Mouse (Mus musculus) ES-E14 (cell line): ENCODE measurements at regions not wholly inside any gene's neighbourhood (a gene's known extent, or its start where the extent isn't known, plus 50 kb on each side); places are given as distances from the start of the nearest gene placed in this dataset.

ENCODE experiments used
- DNase-seq: peaks from one replicate; pipeline ENCODE4 v3.0.0-alpha.2; 2013; ENCODE audit warnings: low read depth, low spot score
- H3K27ac ChIP-seq: 2 replicates; pipeline ENCODE4 v1.5.1; 2012; ENCODE audit warnings: low read depth, mild to moderate bottlenecking, low read length, moderate library complexity, mixed read lengths; ENCODE audit not compliant: poor library complexity, insufficient read depth, severe bottlenecking
- H3K36me3 ChIP-seq: 2 replicates; pipeline ENCODE4 v1.6.1; 2012; ENCODE audit warnings: mild to moderate bottlenecking, low read length, moderate library complexity, mixed read lengths; ENCODE audit not compliant: control insufficient read depth, poor library complexity, insufficient read depth, severe bottlenecking
- H3K4me1 ChIP-seq, 2 experiments: fragments of 150-350 bp in 1 of 2; sonication (generic) in 1 of 2; 2 replicates each; pipeline ENCODE4 v1.6.1; 2012; ENCODE audit warnings: low read length in 2 of 2, mild to moderate bottlenecking in 1 of 2, mixed read lengths in 1 of 2; ENCODE audit not compliant: control insufficient read depth in 2 of 2, insufficient read depth in 2 of 2, poor library complexity in 1 of 2
- H3K4me3 ChIP-seq, 2 experiments: fragments of 150-350 bp in 1 of 2; sonication (generic) in 1 of 2; 2 replicates each; pipeline ENCODE4 v1.5.1; 2012; ENCODE audit warnings: low read length in 2 of 2, low read depth in 1 of 2, mild to moderate bottlenecking in 1 of 2, mixed read lengths in 1 of 2; ENCODE audit not compliant: insufficient read depth in 1 of 2, poor library complexity in 1 of 2, severe bottlenecking in 1 of 2
- H3K9ac ChIP-seq: 2 replicates; pipeline ENCODE4 v1.6.1; 2012; ENCODE audit warnings: low read depth, mild to moderate bottlenecking, low read length, mixed read lengths; ENCODE audit not compliant: poor library complexity, insufficient read depth, severe bottlenecking
- H3K9me3 ChIP-seq: fragments of 150-350 bp; sonication (generic); 2 replicates; pipeline ENCODE4 v1.6.1; 2012; ENCODE audit warnings: low read depth, mild to moderate bottlenecking, low read length; ENCODE audit not compliant: control insufficient read depth, insufficient read depth
- CHD2 ChIP-seq: IDR thresholded peaks from 2 replicates; pipeline ENCODE4 v1.6.1; 2014; ENCODE audit warnings: mild to moderate bottlenecking, low read depth, low read length, inconsistent platforms
- HCFC1 ChIP-seq: IDR thresholded peaks from 2 replicates; pipeline ENCODE4 v1.6.1; 2012; ENCODE audit warnings: low read length, inconsistent platforms, borderline replicate concordance; ENCODE audit not compliant: insufficient read depth
- MAFK ChIP-seq: IDR thresholded peaks from 2 replicates; pipeline ENCODE4 v1.6.1; 2014; ENCODE audit warnings: mild to moderate bottlenecking, low read depth, low read length, inconsistent platforms; ENCODE audit not compliant: insufficient read depth
- ZC3H11A ChIP-seq: IDR thresholded peaks from 2 replicates; pipeline ENCODE4 v1.6.1; 2012; ENCODE audit warnings: low read depth, mild to moderate bottlenecking, inconsistent platforms, low read length, borderline replicate concordance
- ZNF384 ChIP-seq: IDR thresholded peaks from 2 replicates; pipeline ENCODE4 v1.6.1; 2012; ENCODE audit warnings: low read depth, low read length, inconsistent platforms
- in situ Hi-C, 2 experiments: fragments of 600-800 bp; cut with MboI; formaldehyde crosslinking; loops; one replicate each; pipeline ENCODE4 v1.15.1; 2025; ENCODE audit warnings: low sequenced_read_pairs in 2 of 2, inconsistent platforms in 1 of 2; ENCODE audit not compliant: unreplicated experiment in 2 of 2

GRCm38 (mm10) chr3:148434033-148434432, 556.3 kb downstream of the Adgrl2 start:
- H3K4me3 ChIP-seq: no peak overlapping the region
- no peak overlapping the region for H3K9ac ChIP-seq
- H3K4me1 ChIP-seq: no peaks in the 10 kb centered on the region
- H3K36me3 ChIP-seq: no peaks in the 10 kb centered on the region
- TF ChIP-seq HCFC1: no peak
- no peak for TF ChIP-seq CHD2
- TF ChIP-seq ZNF384: no peak
- no peak for TF ChIP-seq MAFK
- no peak for TF ChIP-seq ZC3H11A
- H3K9me3 ChIP-seq: no peaks in the 10 kb centered on the region
- H3K27ac ChIP-seq: no peak overlapping the region
- no peak for DNase-seq
- in situ Hi-C loops: no loop called here

DNA sequence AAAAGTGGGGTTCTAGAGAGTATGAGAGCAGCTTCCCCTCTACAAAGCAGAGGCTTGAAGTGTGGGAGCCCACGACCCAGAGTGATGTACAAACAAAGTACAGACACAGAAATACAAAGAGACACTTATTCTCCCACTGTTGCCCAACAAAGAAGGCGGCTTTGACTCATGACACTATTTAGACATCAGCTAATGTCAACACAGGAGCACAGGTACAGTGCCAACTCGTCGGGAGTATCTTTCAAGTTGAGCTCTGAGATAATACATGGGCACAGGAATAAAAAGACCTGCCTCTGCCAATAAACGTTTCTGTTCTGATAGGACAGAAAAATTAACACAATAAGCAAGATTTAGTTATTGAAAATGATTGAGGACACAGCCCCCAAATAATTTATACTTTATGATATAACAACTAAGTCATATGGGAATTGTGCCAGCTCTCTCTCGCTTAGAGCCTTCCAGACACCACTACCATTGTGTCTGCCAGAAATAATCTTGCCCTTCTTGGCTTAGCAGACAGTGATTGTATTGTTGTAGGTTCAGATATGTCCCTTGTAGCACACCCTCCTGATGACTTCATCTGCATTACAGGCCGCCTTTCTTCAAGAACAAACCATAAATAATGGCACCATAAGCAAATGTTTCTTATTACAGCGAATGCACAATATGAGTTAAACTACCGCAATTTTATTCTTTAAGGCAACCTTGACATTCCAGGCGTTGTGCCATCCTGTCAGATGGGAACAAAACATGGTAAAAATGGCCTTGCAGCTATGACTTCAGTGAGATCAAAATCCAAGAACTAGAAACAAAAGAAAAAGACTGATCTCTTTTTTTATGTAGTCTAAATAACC, 561.1 kb downstream of the Adgrl2 start:
- Histone ChIP-seq H3K4me1 (peaks cover 0 to 6% of the 10 kb centered on the region in 2 experiments; a peak in 3 of 4 replicates), H3K9ac (no peak overlapping the region), H3K36me3 (no peaks in the 10 kb centered on the region), H3K9me3 (no peaks in the 10 kb centered on the region), H3K4me3 (no peak overlapping the region), H3K27ac (no peak overlapping the region)
- DNase-seq: no peak
- no peak for TF ChIP-seq MAFK
- no peak for TF ChIP-seq ZC3H11A
- no peak for TF ChIP-seq CHD2
- TF ChIP-seq ZNF384: no peak
- TF ChIP-seq HCFC1: no peak
- in situ Hi-C loops: no loop called here

DNA sequence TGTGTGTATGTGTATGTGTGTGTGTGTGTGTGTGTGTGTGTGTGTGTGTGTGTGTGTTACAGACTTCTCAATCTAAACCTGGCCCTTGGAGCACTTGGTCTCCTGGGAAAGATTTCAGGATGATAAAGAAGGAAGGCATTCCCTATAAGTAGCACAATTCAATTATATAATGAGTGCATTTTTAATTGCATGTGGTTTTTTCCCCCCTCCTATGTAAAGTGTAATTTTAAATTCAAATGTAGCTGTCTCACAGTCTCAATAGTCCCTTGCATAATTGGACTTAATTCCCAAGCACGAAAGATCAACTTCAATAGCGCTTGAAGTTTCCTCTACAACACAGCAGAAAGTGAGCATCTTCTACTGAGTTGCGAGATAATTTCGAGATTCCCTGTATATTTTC, 566.3 kb downstream of the Adgrl2 start:
- H3K4me3 ChIP-seq: no peak overlapping the region
- peaks cover 0 to 6% of the 10 kb centered on the region in 2 experiments; a peak in 3 of 4 replicates for H3K4me1 ChIP-seq
- in situ Hi-C loops: no loop called here
- no peak for TF ChIP-seq CHD2
- TF ChIP-seq HCFC1: no peak
- no peak for TF ChIP-seq ZNF384
- no peak for TF ChIP-seq MAFK
- no peak for TF ChIP-seq ZC3H11A
- H3K36me3 ChIP-seq: no peaks in the 10 kb centered on the region
- no peaks in the 10 kb centered on the region for H3K9me3 ChIP-seq
- no peak overlapping the region for H3K9ac ChIP-seq
- no peak overlapping the region for H3K27ac ChIP-seq
- DNase-seq: no peak

- no peaks in the 10 kb centered on the region for H3K36me3 ChIP-seq
- in situ Hi-C loops: no loop called here
- peaks cover 0 to 6% of the 10 kb centered on the region in 2 experiments; a peak in 3 of 4 replicates for H3K4me1 ChIP-seq
- TF ChIP-seq ZC3H11A (no peak), ZNF384 (no peak), HCFC1 (no peak), CHD2 (no peak), MAFK (no peak)
- H3K4me3 ChIP-seq: no peak overlapping the region
- H3K9me3 ChIP-seq: no peaks in the 10 kb centered on the region
- no peak overlapping the region for H3K9ac ChIP-seq
- H3K27ac ChIP-seq: no peak overlapping the region
- DNase-seq: no peak
These were observed 567.0 kb downstream of the Adgrl2 start for GRCm38 (mm10) chr3:148423383-148423782.

- peaks cover 0 to 6% of the 10 kb centered on the region in 2 experiments; a peak in 3 of 4 replicates for H3K4me1 ChIP-seq
- in situ Hi-C loops: no loop called here
- no peak overlapping the region for H3K4me3 ChIP-seq
- no peak overlapping the region for H3K9ac ChIP-seq
- TF ChIP-seq ZNF384: no peak
- TF ChIP-seq MAFK: no peak
- no peak for TF ChIP-seq ZC3H11A
- no peak for DNase-seq
- no peak overlapping the region for H3K27ac ChIP-seq
- no peaks in the 10 kb centered on the region for H3K9me3 ChIP-seq
- H3K36me3 ChIP-seq: no peaks in the 10 kb centered on the region
These were observed 567.6 kb downstream of the Adgrl2 start for GRCm38 (mm10) chr3:148422720-148423119.
